Mouse (Mus musculus) MEL (cell line): ENCODE results near the gene Acvr1b. TPM values are rescaled to one million over a fixed set of nuclear protein-coding genes. Genes with fewer than 3 reads are reported as not detected.

Source experiments
- BHLHE40 ChIP-seq: IDR thresholded peaks from 2 replicates; pipeline ENCODE4 v1.6.1; 2012; ENCODE audit warnings: low read depth, mild to moderate bottlenecking, inconsistent platforms, low read length, improper control_type of control experiment, borderline replicate concordance
- CHD1 ChIP-seq: IDR thresholded peaks from 2 replicates; pipeline ENCODE4 v1.6.1; 2012; ENCODE audit warnings: low read depth, mild to moderate bottlenecking, inconsistent platforms, low read length, improper control_type of control experiment
- CTCF ChIP-seq, 3 experiments: IDR thresholded peaks in 2 of 3; conservative IDR thresholded peaks in 1 of 3; 2 replicates each; pipeline ENCODE4 v1.5.1; 2011 to 2012; ENCODE audit warnings: low read length in 3 of 3, low read depth in 2 of 3, mild to moderate bottlenecking in 2 of 3, improper control_type of control experiment in 1 of 3, inconsistent platforms in 1 of 3, mixed read lengths in 1 of 3, moderate library complexity in 1 of 3; ENCODE audit not compliant: control insufficient read depth in 1 of 3, insufficient read depth in 1 of 3, poor library complexity in 1 of 3, severe bottlenecking in 1 of 3
- ELF1 ChIP-seq: IDR thresholded peaks from 2 replicates; pipeline ENCODE4 v1.6.1; 2014; ENCODE audit warnings: low read depth, mild to moderate bottlenecking, inconsistent platforms, low read length, improper control_type of control experiment, moderate library complexity
- EP300 ChIP-seq, 2 experiments: IDR thresholded peaks; 2 replicates each; pipeline ENCODE4 v1.6.1; 2011; ENCODE audit warnings: improper control_type of control experiment in 2 of 2, low read length in 2 of 2, low read depth in 1 of 2, mild to moderate bottlenecking in 1 of 2
- HCFC1 ChIP-seq: IDR thresholded peaks from 2 replicates; pipeline ENCODE4 v1.6.1; 2012; ENCODE audit warnings: low read depth, mild to moderate bottlenecking, inconsistent platforms, low read length, improper control_type of control experiment, moderate library complexity
- KAT2A ChIP-seq: conservative IDR thresholded peaks from 2 replicates; pipeline ENCODE4 v1.6.1; 2012; ENCODE audit warnings: low read depth, low read length, improper control_type of control experiment, inconsistent platforms
- MAFK ChIP-seq: IDR thresholded peaks from 2 replicates; pipeline ENCODE4 v1.6.1; 2011; ENCODE audit warnings: low read depth, mild to moderate bottlenecking, low read length, improper control_type of control experiment, borderline replicate concordance
- MAZ ChIP-seq: IDR thresholded peaks from 2 replicates; pipeline ENCODE4 v1.6.1; 2012; ENCODE audit warnings: low read depth, mild to moderate bottlenecking, inconsistent platforms, low read length, improper control_type of control experiment
- MEF2A ChIP-seq: IDR thresholded peaks from 2 replicates; pipeline ENCODE4 v1.6.1; 2014; ENCODE audit warnings: low read depth, mild to moderate bottlenecking, inconsistent platforms, low read length, improper control_type of control experiment; ENCODE audit not compliant: poor library complexity, insufficient replicate concordance, severe bottlenecking; ENCODE audit errors: extremely low read depth
- MXI1 ChIP-seq: IDR thresholded peaks from 2 replicates; pipeline ENCODE4 v1.6.1; 2011; ENCODE audit warnings: mild to moderate bottlenecking, low read depth, low read length, improper control_type of control experiment
- MYB ChIP-seq: IDR thresholded peaks from 2 replicates; pipeline ENCODE4 v1.6.1; 2011; ENCODE audit warnings: mild to moderate bottlenecking, low read depth, low read length, improper control_type of control experiment
- MYC ChIP-seq: IDR thresholded peaks from 2 replicates; pipeline ENCODE4 v1.6.1; 2011; ENCODE audit warnings: low read depth, mild to moderate bottlenecking, low read length, improper control_type of control experiment, moderate library complexity
- NELFE ChIP-seq: IDR thresholded peaks from 2 replicates; pipeline ENCODE4 v1.6.1; 2011; ENCODE audit warnings: low read depth, low read length, improper control_type of control experiment
- POLR2A ChIP-seq, 2 experiments: IDR thresholded peaks; 2 replicates each; pipeline ENCODE4 v1.6.1; 2011 to 2012; ENCODE audit warnings: low read length in 2 of 2, mild to moderate bottlenecking in 2 of 2, control low read depth in 1 of 2, improper control_type of control experiment in 1 of 2, low read depth in 1 of 2, moderate library complexity in 1 of 2; ENCODE audit not compliant: control insufficient read depth in 1 of 2, insufficient read depth in 1 of 2, poor library complexity in 1 of 2
- POLR2AphosphoS2 ChIP-seq: IDR thresholded peaks from 2 replicates; pipeline ENCODE4 v1.6.1; 2011; ENCODE audit warnings: low read length, improper control_type of control experiment
- RAD21 ChIP-seq: IDR thresholded peaks from 2 replicates; pipeline ENCODE4 v1.6.1; 2011; ENCODE audit warnings: mild to moderate bottlenecking, low read depth, low read length, improper control_type of control experiment
- SIN3A ChIP-seq: IDR thresholded peaks from 2 replicates; pipeline ENCODE4 v1.6.1; 2012; ENCODE audit warnings: low read length, improper control_type of control experiment, inconsistent platforms
- TAL1 ChIP-seq: IDR thresholded peaks from 2 replicates; pipeline ENCODE4 v1.6.1; 2012; ENCODE audit warnings: mild to moderate bottlenecking, inconsistent platforms, low read length, moderate library complexity, mixed read lengths
- TCF12 ChIP-seq: IDR thresholded peaks from 2 replicates; pipeline ENCODE4 v1.6.1; 2014; ENCODE audit warnings: low read depth, mild to moderate bottlenecking, inconsistent platforms, low read length, improper control_type of control experiment, moderate library complexity
- UBTF ChIP-seq: IDR thresholded peaks from 2 replicates; pipeline ENCODE4 v1.6.1; 2012; ENCODE audit warnings: low read depth, mild to moderate bottlenecking, inconsistent platforms, low read length, improper control_type of control experiment, moderate library complexity, borderline replicate concordance; ENCODE audit not compliant: insufficient read depth
- ZMIZ1 ChIP-seq: IDR thresholded peaks from 2 replicates; pipeline ENCODE4 v1.6.1; 2012; ENCODE audit warnings: low read depth, mild to moderate bottlenecking, inconsistent platforms, low read length, improper control_type of control experiment, moderate library complexity
- ZNF384 ChIP-seq: IDR thresholded peaks from 2 replicates; pipeline ENCODE4 v1.6.1; 2012; ENCODE audit warnings: low read depth, mild to moderate bottlenecking, inconsistent platforms, low read length, improper control_type of control experiment
- polyA plus RNA-seq, 2 experiments: library from polyadenylated mRNA; stranded (reverse) in 1 of 2; unstranded in 1 of 2; fragments of >175 nt in 1 of 2; fragments of >200 nt in 1 of 2; gene quantifications; 2 replicates each; pipeline versions ENCODE4 v1.2.1 to v1.2.4; 2012; ENCODE audit warnings: low replicate concordance in 2 of 2, low read depth in 1 of 2; ENCODE audit not compliant: insufficient read length in 2 of 2, insufficient read depth in 1 of 2, missing spikeins in 1 of 2
- total RNA-seq: library from RNA; depleted of rRNA; stranded (reverse); fragments of 300-350 nt; gene quantifications from 2 replicates; pipeline ENCODE4 v1.2.3, GENCODE M21; 2012

The Acvr1b gene
- total and polyA plus RNA-seq, 3 experiments = 10.4 to 13.2 TPM; not detected in 1

- TF ChIP-seq RAD21 (no peak), EP300 (IDR thresholded peaks at IDR 0.05; ENCODE audit: low read depth in 1 of 2, low read length in 2 of 2) (peak; percentile 41 to 68), POLR2A (IDR thresholded peaks at IDR 0.05; ENCODE audit: control insufficient read depth in 1 of 2, insufficient read depth in 1 of 2, low read depth in 1 of 2, low read length in 2 of 2, poor library complexity in 1 of 2) (no peak), CTCF (IDR thresholded peaks at IDR 0.05 in 2 of 3, conservative IDR thresholded peaks at IDR 0.05 in 1 of 3; ENCODE audit: control insufficient read depth in 1 of 3, insufficient read depth in 1 of 3, low read depth in 2 of 3, low read length in 3 of 3, poor library complexity in 1 of 3, severe bottlenecking in 1 of 3) (no peak), MAFK (no peak), ZNF384 (no peak), MYB (no peak), HCFC1 (no peak), BHLHE40 (peak; percentile 26; the same call in 1 of the 2 replicates), ZMIZ1 (no peak), MAZ (peak; percentile 91; the same call in 1 of the 2 replicates), SIN3A (peak; percentile 52; the same call in 1 of the 2 replicates), MXI1 (peak; percentile 14; the same call in 1 of the 2 replicates), TAL1 (peak; percentile 77), MEF2A (peak; percentile 66; the same call in 1 of the 2 replicates), CHD1 (no peak), TCF12 (peak; percentile 85), ELF1 (no peak), NELFE (no peak), POLR2AphosphoS2 (no peak), UBTF (no peak), MYC (0 out of 2 replicates have a peak, but pooled peaks have one; percentile 52), KAT2A (no peak)
These were observed 3.2 kb downstream of the Acvr1b start (continued) for GRCm38 (mm10) chr15:101176795-101177691.
